Mouse (Mus musculus) midbrain, embryonic 13.5 days (tissue): ENCODE measurements around the gene Gm10271. TPM values are rescaled to one million over a fixed set of nuclear protein-coding genes. Genes with fewer than 3 reads are reported as not detected.
A peak's percentile ranks its signal among the peaks of the same experiment; 100 is the strongest.

Source experiments
- ATAC-seq: fragments of 200-750 bp; cut with Nextera tagmentation; 2 replicates; pipeline ENCODE4 v1.8.0; 2017; ENCODE audit warnings: mild to moderate bottlenecking, moderate TSS enrichment, moderate library complexity
- H3K27ac ChIP-seq: fragments of 300-500 bp; sonication (generic); 2 replicates; pipeline ENCODE4 v1.5.1; 2015; ENCODE audit warnings: inconsistent platforms, mild to moderate bottlenecking, moderate library complexity
- H3K27me3 ChIP-seq: fragments of 300-500 bp; sonication (generic); 2 replicates; pipeline ENCODE4 v1.6.1; 2015; ENCODE audit warnings: mild to moderate bottlenecking, inconsistent platforms
- H3K36me3 ChIP-seq: fragments of 300-500 bp; sonication (generic); 2 replicates; pipeline ENCODE4 v1.6.1; 2015; ENCODE audit warnings: mild to moderate bottlenecking, inconsistent platforms
- H3K4me1 ChIP-seq: fragments of 300-500 bp; sonication (generic); replicated peaks from 2 replicates; pipeline ENCODE4 v1.6.1; 2015; ENCODE audit warnings: inconsistent platforms
- H3K4me2 ChIP-seq: fragments of 300-500 bp; sonication (generic); replicated peaks from 2 replicates; pipeline ENCODE4 v1.6.1; 2015; ENCODE audit warnings: moderate library complexity, mild to moderate bottlenecking, inconsistent platforms
- H3K4me3 ChIP-seq: fragments of 300-500 bp; sonication (generic); replicated peaks from 2 replicates; pipeline ENCODE4 v1.5.1; 2015; ENCODE audit warnings: mild to moderate bottlenecking, inconsistent platforms
- H3K9ac ChIP-seq: fragments of 300-500 bp; sonication (generic); replicated peaks from 2 replicates; pipeline ENCODE4 v1.6.1; 2015; ENCODE audit warnings: mild to moderate bottlenecking, inconsistent platforms
- H3K9me3 ChIP-seq: fragments of 300-500 bp; sonication (generic); 2 replicates; pipeline ENCODE4 v1.6.1; 2016; ENCODE audit warnings: mild to moderate bottlenecking, inconsistent platforms
- WGBS: fragments of 180-500 bp; shearing (Covaris S2); methylation state at CpG from one replicate; pipeline ENCODE4 v1.1.7; 2015; 5-methylcytosine and 5-hydroxymethylcytosine counted together
- polyA plus RNA-seq: library from polyadenylated mRNA; unstranded; fragments of >200 nt; fragmentation: Nextera tagmentation; extraction: Ambion mirVana; gene quantifications from 2 replicates; pipeline ENCODE4 v1.2.1, GENCODE M21; 2015

Gm10271 gene
- polyA plus RNA-seq = not detected in 2 replicates

- Histone ChIP-seq H3K36me3 (no peaks in the 10 kb centered on the region), H3K9ac (no peak within 1 kb of the TSS), H3K4me3 (no peak within 1 kb of the TSS), H3K27me3 (no peaks in the 10 kb centered on the region), H3K27ac (no peak within 1 kb of the TSS), H3K9me3 (no peaks in the 10 kb centered on the region), H3K4me1 (no peaks in the 10 kb centered on the region), H3K4me2 (no peak within 1 kb of the TSS)
- no peak for ATAC-seq
- WGBS = 94% methylated on average over 6 of the region's 6 CpGs
These were observed at the start of gene Gm10271 for GRCm38 (mm10) chr10:116972509-116972908. Gene Gm10271, minus strand, starts transcription at chr10:116972609.

GRCm38 (mm10) chr10:117021020-117021754 is 48.8 kb upstream of the Gm10271 start:
- H3K27me3 ChIP-seq = peaks cover 11% of the 10 kb centered on the region; the same call in 1 of the 2 replicates
- H3K9ac ChIP-seq = no peak overlapping the region
- 23% methylated on average over 21 of the region's 21 CpGs for WGBS
- no peak overlapping the region for H3K4me3 ChIP-seq
- peak; percentile 59 for ATAC-seq
- H3K27ac ChIP-seq = no peak overlapping the region
- peaks cover 22% of the 10 kb centered on the region for H3K4me1 ChIP-seq
- peak overlapping the region; percentile 1; the same call in 1 of the 2 replicates for H3K4me2 ChIP-seq
- no peaks in the 10 kb centered on the region for H3K9me3 ChIP-seq
- no peaks in the 10 kb centered on the region for H3K36me3 ChIP-seq

- H3K4me1 ChIP-seq = peaks cover 28% of the 10 kb centered on the region
- 32% methylated on average over 7 of the region's 7 CpGs for WGBS
- no peaks in the 10 kb centered on the region for H3K36me3 ChIP-seq
- no peaks in the 10 kb centered on the region for H3K9me3 ChIP-seq
- H3K27me3 ChIP-seq = 0 out of 2 replicates have a peak, but pooled peaks cover 2% of the 10 kb centered on the region
- peak; percentile 25; the same call in 1 of the 2 replicates for ATAC-seq
- peak overlapping the region; percentile 7; the same call in 1 of the 2 replicates for H3K9ac ChIP-seq
- H3K4me3 ChIP-seq = no peak overlapping the region
- H3K27ac ChIP-seq = no peak overlapping the region
- H3K4me2 ChIP-seq = no peak overlapping the region
These were observed 46.0 kb upstream of the Gm10271 start for GRCm38 (mm10) chr10:117018281-117018840.

- Histone ChIP-seq H3K27ac (no peak overlapping the region), H3K4me1 (peaks cover 19% of the 10 kb centered on the region), H3K4me3 (no peak overlapping the region), H3K4me2 (no peak overlapping the region), H3K9me3 (no peaks in the 10 kb centered on the region), H3K27me3 (0 out of 2 replicates have a peak, but pooled peaks cover 5% of the 10 kb centered on the region), H3K36me3 (no peaks in the 10 kb centered on the region), H3K9ac (no peak overlapping the region)
- 94% methylated on average over 5 of the region's 5 CpGs for WGBS
- ATAC-seq = 0 out of 2 replicates have a peak, but pooled peaks have one; percentile 18
These were observed 42.2 kb upstream of the Gm10271 start for GRCm38 (mm10) chr10:117014565-117014964.

GRCm38 (mm10) chr10:117013689-117014390 is 41.4 kb upstream of the Gm10271 start:
- H3K9ac ChIP-seq = no peak overlapping the region
- H3K27ac ChIP-seq = no peak overlapping the region
- 24% methylated on average over 12 of the region's 12 CpGs for WGBS
- ATAC-seq = peak; percentile 92
- H3K36me3 ChIP-seq = no peaks in the 10 kb centered on the region
- no peak overlapping the region for H3K4me3 ChIP-seq
- peaks cover 18% of the 10 kb centered on the region for H3K4me1 ChIP-seq
- H3K9me3 ChIP-seq = no peaks in the 10 kb centered on the region
- H3K4me2 ChIP-seq = peak overlapping the region; percentile 16
- H3K27me3 ChIP-seq = 0 out of 2 replicates have a peak, but pooled peaks cover 5% of the 10 kb centered on the region

- no peaks in the 10 kb centered on the region for H3K9me3 ChIP-seq
- no peak overlapping the region for H3K4me2 ChIP-seq
- H3K36me3 ChIP-seq = no peaks in the 10 kb centered on the region
- no peak overlapping the region for H3K9ac ChIP-seq
- 0 out of 2 replicates have a peak, but pooled peaks cover 5% of the 10 kb centered on the region for H3K27me3 ChIP-seq
- H3K4me3 ChIP-seq = no peak overlapping the region
- 22% methylated on average over 8 of the region's 8 CpGs for WGBS
- H3K27ac ChIP-seq = no peak overlapping the region
- peaks cover 6% of the 10 kb centered on the region for H3K4me1 ChIP-seq
- ATAC-seq = no peak
These were observed 38.6 kb upstream of the Gm10271 start for GRCm38 (mm10) chr10:117011047-117011446.

- Histone ChIP-seq H3K36me3 (no peaks in the 10 kb centered on the region), H3K9me3 (no peaks in the 10 kb centered on the region), H3K4me2 (no peak overlapping the region), H3K4me3 (no peak overlapping the region), H3K27ac (no peak overlapping the region), H3K27me3 (0 out of 2 replicates have a peak, but pooled peaks cover 5% of the 10 kb centered on the region), H3K9ac (no peak overlapping the region), H3K4me1 (peaks cover 8% of the 10 kb centered on the region)
- no peak for ATAC-seq
- WGBS = 90% methylated on average over 6 of the region's 6 CpGs
These were observed 37.3 kb upstream of the Gm10271 start for GRCm38 (mm10) chr10:117009691-117010090.

GRCm38 (mm10) chr10:117005707-117006464 is 33.5 kb upstream of the Gm10271 start:
- WGBS = 64% methylated on average over 12 of the region's 12 CpGs
- Histone ChIP-seq H3K9me3 (no peaks in the 10 kb centered on the region), H3K4me1 (peaks cover 8% of the 10 kb centered on the region; the same call in 1 of the 2 replicates), H3K4me3 (no peak overlapping the region), H3K27ac (no peak overlapping the region), H3K4me2 (no peak overlapping the region), H3K9ac (no peak overlapping the region), H3K36me3 (no peaks in the 10 kb centered on the region), H3K27me3 (no peaks in the 10 kb centered on the region)
- no peak for ATAC-seq

- Histone ChIP-seq H3K4me1 (peaks cover 8% of the 10 kb centered on the region; the same call in 1 of the 2 replicates), H3K27ac (0 out of 2 replicates have a peak overlapping the region, but pooled peaks have one; percentile 22), H3K4me2 (no peak overlapping the region), H3K4me3 (no peak overlapping the region), H3K27me3 (no peaks in the 10 kb centered on the region), H3K9ac (no peak overlapping the region), H3K36me3 (no peaks in the 10 kb centered on the region), H3K9me3 (no peaks in the 10 kb centered on the region)
- peak; percentile 64 for ATAC-seq
- WGBS = 63% methylated on average over 5 of the region's 5 CpGs
These were observed 32.3 kb upstream of the Gm10271 start for GRCm38 (mm10) chr10:117004695-117005094.

- Histone ChIP-seq H3K4me2 (no peak overlapping the region), H3K36me3 (no peaks in the 10 kb centered on the region), H3K27ac (no peak overlapping the region), H3K4me1 (peaks cover 8% of the 10 kb centered on the region; the same call in 1 of the 2 replicates), H3K27me3 (no peaks in the 10 kb centered on the region), H3K9ac (no peak overlapping the region), H3K9me3 (no peaks in the 10 kb centered on the region), H3K4me3 (no peak overlapping the region)
- WGBS = 68% methylated on average over 12 of the region's 12 CpGs
- ATAC-seq = no peak
These were observed 28.6 kb upstream of the Gm10271 start for GRCm38 (mm10) chr10:117000975-117001374.

- H3K27me3 ChIP-seq = no peaks in the 10 kb centered on the region
- no peaks in the 10 kb centered on the region for H3K9me3 ChIP-seq
- ATAC-seq = no peak
- no peak overlapping the region for H3K4me2 ChIP-seq
- WGBS = 88% methylated on average over 17 of the region's 17 CpGs
- no peak overlapping the region for H3K4me3 ChIP-seq
- no peaks in the 10 kb centered on the region for H3K36me3 ChIP-seq
- H3K4me1 ChIP-seq = no peaks in the 10 kb centered on the region
- no peak overlapping the region for H3K9ac ChIP-seq
- no peak overlapping the region for H3K27ac ChIP-seq
These were observed 26.5 kb upstream of the Gm10271 start for GRCm38 (mm10) chr10:116998716-116999455.
